Mouse (Mus musculus) heart, adult 2 months (tissue): ENCODE results near the gene Nme6.

Experiments used
- CTCF ChIP-seq: fragments of 200-600 bp; IDR thresholded peaks from 2 replicates; pipeline ENCODE4 v1.8.1; 2022; ENCODE audit warnings: antibody characterized with exemption, mild to moderate bottlenecking, moderate library complexity
- POLR2A ChIP-seq: fragments of 200-500 bp; IDR thresholded peaks from 2 replicates; pipeline ENCODE4 v1.6.1; 2011; ENCODE audit warnings: mild to moderate bottlenecking, low read depth, low read length, control low read depth; ENCODE audit not compliant: insufficient read depth

DNA sequence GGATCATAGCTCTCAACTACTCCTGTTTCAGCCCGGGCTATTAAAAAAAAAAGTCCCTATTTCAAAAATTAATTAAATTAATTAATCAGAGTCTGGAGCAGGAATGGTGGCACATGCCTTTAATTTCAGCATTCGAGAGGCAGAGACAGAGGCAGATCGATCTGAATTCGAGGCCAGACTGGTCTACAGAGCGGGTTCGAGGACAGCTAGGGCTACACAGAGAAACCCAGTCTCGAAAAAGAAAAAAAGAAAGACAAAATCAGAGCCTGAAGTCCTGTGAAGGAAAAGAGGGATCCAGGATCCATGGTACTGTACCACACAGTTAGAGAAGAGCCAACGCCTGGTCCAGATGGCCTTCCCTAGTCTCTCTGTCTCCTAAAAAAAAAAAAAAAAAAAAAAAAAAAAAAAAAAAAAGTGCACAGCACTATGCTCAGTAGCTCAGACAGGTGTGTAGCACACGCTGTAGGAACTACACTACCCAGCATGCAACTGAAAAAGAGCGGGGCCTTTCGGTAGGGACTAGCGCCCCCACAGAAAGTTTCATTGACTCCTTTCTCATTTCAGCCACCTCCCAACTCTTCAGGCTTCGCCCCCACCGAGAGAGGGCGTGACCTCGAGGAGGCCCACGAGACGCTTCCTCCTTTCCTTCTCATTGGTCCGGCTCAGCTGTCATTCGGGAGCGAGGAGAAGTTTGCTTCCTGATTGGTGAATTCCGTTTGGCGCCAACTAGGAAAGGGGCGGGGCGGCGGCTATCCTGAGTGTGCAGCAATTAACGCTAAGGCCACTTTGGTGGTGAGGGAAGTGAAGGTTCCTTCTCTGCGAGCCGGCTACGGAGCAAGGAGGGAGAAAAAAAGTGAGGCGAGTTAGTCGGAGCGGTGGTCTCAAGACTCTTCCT is 42.5 kb downstream of the Nme6 start, which contains the start of gene Cdc25a:
- peak; percentile 52 for TF ChIP-seq POLR2A
- peak; percentile 72 for TF ChIP-seq CTCF
